Mouse (Mus musculus) MEL (cell line): Measurements from ENCODE around the gene Kif4. TPM values are rescaled to one million over a fixed set of nuclear protein-coding genes. Genes with fewer than 3 reads are reported as not detected.
A peak's percentile ranks its signal among the peaks of the same experiment; 100 is the strongest.

Experiments
- DNase-seq: peaks from one replicate; pipeline ENCODE4 v3.0.0; 2011; ENCODE audit warnings: low read depth, low spot score
- H3K27ac ChIP-seq: 2 replicates; pipeline ENCODE4 v1.5.1; 2012; ENCODE audit warnings: low read depth, mild to moderate bottlenecking, control low read depth, low read length, moderate library complexity; ENCODE audit not compliant: control insufficient read depth
- H3K27me3 ChIP-seq, 2 experiments: fragments of 150-350 bp in 1 of 2; sonication (generic) in 1 of 2; 2 replicates each; pipeline ENCODE4 v1.6.1; 2012; ENCODE audit warnings: low read length in 2 of 2, mild to moderate bottlenecking in 2 of 2, improper control_type of control experiment in 1 of 2, moderate library complexity in 1 of 2; ENCODE audit not compliant: insufficient read depth in 2 of 2, control insufficient read depth in 1 of 2
- H3K36me3 ChIP-seq, 2 experiments: 2 replicates each; pipeline ENCODE4 v1.6.1; 2012 to 2014; ENCODE audit warnings: low read length in 2 of 2, improper control_type of control experiment in 1 of 2, inconsistent platforms in 1 of 2, mild to moderate bottlenecking in 1 of 2; ENCODE audit not compliant: insufficient read depth in 2 of 2, control insufficient read depth in 1 of 2
- H3K4me1 ChIP-seq, 2 experiments: fragments of 150-350 bp in 1 of 2; sonication (generic) in 1 of 2; 2 replicates each; pipeline ENCODE4 v1.6.1; 2012; ENCODE audit warnings: low read length in 2 of 2, improper control_type of control experiment in 1 of 2, mild to moderate bottlenecking in 1 of 2; ENCODE audit not compliant: insufficient read depth in 2 of 2, control insufficient read depth in 1 of 2
- H3K4me3 ChIP-seq, 2 experiments: fragments of 150-350 bp in 1 of 2; sonication (generic) in 1 of 2; 2 replicates each; pipeline ENCODE4 v1.5.1; 2012; ENCODE audit warnings: low read depth in 2 of 2, low read length in 2 of 2, mild to moderate bottlenecking in 2 of 2, moderate library complexity in 2 of 2, control low read depth in 1 of 2, improper control_type of control experiment in 1 of 2; ENCODE audit not compliant: control insufficient read depth in 1 of 2, insufficient read depth in 1 of 2
- H3K79me2 ChIP-seq: 2 replicates; pipeline ENCODE4 v1.6.1; 2012; ENCODE audit warnings: mild to moderate bottlenecking, low read length, moderate library complexity; ENCODE audit not compliant: control insufficient read depth, poor library complexity, insufficient read depth
- H3K9ac ChIP-seq: 2 replicates; pipeline ENCODE4 v1.6.1; 2012; ENCODE audit warnings: low read depth, mild to moderate bottlenecking, control low read depth, low read length, moderate library complexity; ENCODE audit not compliant: control insufficient read depth, poor library complexity, severe bottlenecking
- H3K9me3 ChIP-seq: fragments of 150-350 bp; sonication (generic); replicated peaks from 2 replicates; pipeline ENCODE4 v1.6.1; 2012; ENCODE audit warnings: mild to moderate bottlenecking, low read length, improper control_type of control experiment, moderate library complexity; ENCODE audit not compliant: insufficient read depth
- CHD1 ChIP-seq: IDR thresholded peaks from 2 replicates; pipeline ENCODE4 v1.6.1; 2012; ENCODE audit warnings: low read depth, mild to moderate bottlenecking, inconsistent platforms, low read length, improper control_type of control experiment
- CTCF ChIP-seq, 3 experiments: IDR thresholded peaks in 2 of 3; conservative IDR thresholded peaks in 1 of 3; 2 replicates each; pipeline ENCODE4 v1.5.1; 2011 to 2012; ENCODE audit warnings: low read length in 3 of 3, low read depth in 2 of 3, mild to moderate bottlenecking in 2 of 3, improper control_type of control experiment in 1 of 3, inconsistent platforms in 1 of 3, mixed read lengths in 1 of 3, moderate library complexity in 1 of 3; ENCODE audit not compliant: control insufficient read depth in 1 of 3, insufficient read depth in 1 of 3, poor library complexity in 1 of 3, severe bottlenecking in 1 of 3
- ELF1 ChIP-seq: IDR thresholded peaks from 2 replicates; pipeline ENCODE4 v1.6.1; 2014; ENCODE audit warnings: low read depth, mild to moderate bottlenecking, inconsistent platforms, low read length, improper control_type of control experiment, moderate library complexity
- EP300 ChIP-seq, 2 experiments: IDR thresholded peaks; 2 replicates each; pipeline ENCODE4 v1.6.1; 2011; ENCODE audit warnings: improper control_type of control experiment in 2 of 2, low read length in 2 of 2, low read depth in 1 of 2, mild to moderate bottlenecking in 1 of 2
- ETS1 ChIP-seq: IDR thresholded peaks from 2 replicates; pipeline ENCODE4 v1.6.1; 2012; ENCODE audit warnings: low read depth, mild to moderate bottlenecking, inconsistent platforms, low read length, improper control_type of control experiment, moderate library complexity
- GABPA ChIP-seq: IDR thresholded peaks from 2 replicates; pipeline ENCODE4 v1.6.1; 2012; ENCODE audit warnings: low read depth, mild to moderate bottlenecking, inconsistent platforms, low read length, improper control_type of control experiment, moderate library complexity
- HCFC1 ChIP-seq: IDR thresholded peaks from 2 replicates; pipeline ENCODE4 v1.6.1; 2012; ENCODE audit warnings: low read depth, mild to moderate bottlenecking, inconsistent platforms, low read length, improper control_type of control experiment, moderate library complexity
- JUND ChIP-seq: IDR thresholded peaks from 2 replicates; pipeline ENCODE4 v1.6.1; 2011; ENCODE audit warnings: low read depth, mild to moderate bottlenecking, improper control_type of control experiment, low read length
- MXI1 ChIP-seq: IDR thresholded peaks from 2 replicates; pipeline ENCODE4 v1.6.1; 2011; ENCODE audit warnings: mild to moderate bottlenecking, low read depth, low read length, improper control_type of control experiment
- MYB ChIP-seq: IDR thresholded peaks from 2 replicates; pipeline ENCODE4 v1.6.1; 2011; ENCODE audit warnings: mild to moderate bottlenecking, low read depth, low read length, improper control_type of control experiment
- MYC ChIP-seq: IDR thresholded peaks from 2 replicates; pipeline ENCODE4 v1.6.1; 2011; ENCODE audit warnings: low read depth, mild to moderate bottlenecking, low read length, improper control_type of control experiment, moderate library complexity
- NELFE ChIP-seq: IDR thresholded peaks from 2 replicates; pipeline ENCODE4 v1.6.1; 2011; ENCODE audit warnings: low read depth, low read length, improper control_type of control experiment
- NRF1 ChIP-seq: IDR thresholded peaks from 2 replicates; pipeline ENCODE4 v1.6.1; 2014; ENCODE audit warnings: low read depth, mild to moderate bottlenecking, inconsistent platforms, low read length, improper control_type of control experiment, moderate library complexity; ENCODE audit not compliant: poor library complexity, insufficient read depth, severe bottlenecking
- POLR2A ChIP-seq, 2 experiments: IDR thresholded peaks; 2 replicates each; pipeline ENCODE4 v1.6.1; 2011 to 2012; ENCODE audit warnings: low read length in 2 of 2, mild to moderate bottlenecking in 2 of 2, control low read depth in 1 of 2, improper control_type of control experiment in 1 of 2, low read depth in 1 of 2, moderate library complexity in 1 of 2; ENCODE audit not compliant: control insufficient read depth in 1 of 2, insufficient read depth in 1 of 2, poor library complexity in 1 of 2
- POLR2AphosphoS5 ChIP-seq: IDR thresholded peaks from 2 replicates; pipeline ENCODE4 v1.6.1; 2012; ENCODE audit warnings: low read depth, borderline replicate concordance, mild to moderate bottlenecking, inconsistent platforms, low read length, moderate library complexity, mixed read lengths
- RAD21 ChIP-seq: IDR thresholded peaks from 2 replicates; pipeline ENCODE4 v1.6.1; 2011; ENCODE audit warnings: mild to moderate bottlenecking, low read depth, low read length, improper control_type of control experiment
- SMC3 ChIP-seq: IDR thresholded peaks from 2 replicates; pipeline ENCODE4 v1.6.1; 2011; ENCODE audit warnings: low read depth, low read length, improper control_type of control experiment
- USF1 ChIP-seq: IDR thresholded peaks from 2 replicates; pipeline ENCODE4 v1.6.1; 2014; ENCODE audit warnings: low read depth, mild to moderate bottlenecking, inconsistent platforms, low read length, improper control_type of control experiment, moderate library complexity
- USF2 ChIP-seq, 2 experiments: IDR thresholded peaks; 2 replicates each; pipeline ENCODE4 v1.6.1; 2011 to 2012; ENCODE audit warnings: improper control_type of control experiment in 2 of 2, low read length in 2 of 2, borderline replicate concordance in 1 of 2, inconsistent platforms in 1 of 2, low read depth in 1 of 2, mild to moderate bottlenecking in 1 of 2; ENCODE audit not compliant: insufficient read depth in 1 of 2
- ZC3H11A ChIP-seq: IDR thresholded peaks from 2 replicates; pipeline ENCODE4 v1.6.1; 2012; ENCODE audit warnings: low read depth, mild to moderate bottlenecking, inconsistent platforms, low read length, improper control_type of control experiment
- ZKSCAN1 ChIP-seq: IDR thresholded peaks from 2 replicates; pipeline ENCODE4 v1.6.1; 2012; ENCODE audit warnings: low read depth, mild to moderate bottlenecking, inconsistent platforms, low read length, improper control_type of control experiment, moderate library complexity
- ZMIZ1 ChIP-seq: IDR thresholded peaks from 2 replicates; pipeline ENCODE4 v1.6.1; 2012; ENCODE audit warnings: low read depth, mild to moderate bottlenecking, inconsistent platforms, low read length, improper control_type of control experiment, moderate library complexity
- polyA plus RNA-seq, 2 experiments: library from polyadenylated mRNA; stranded (reverse) in 1 of 2; unstranded in 1 of 2; fragments of >175 nt in 1 of 2; fragments of >200 nt in 1 of 2; gene quantifications; 2 replicates each; pipeline versions ENCODE4 v1.2.1 to v1.2.4; 2012; ENCODE audit warnings: low replicate concordance in 2 of 2, low read depth in 1 of 2; ENCODE audit not compliant: insufficient read length in 2 of 2, insufficient read depth in 1 of 2, missing spikeins in 1 of 2
- total RNA-seq: library from RNA; depleted of rRNA; stranded (reverse); fragments of 300-350 nt; gene quantifications from 2 replicates; pipeline ENCODE4 v1.2.3, GENCODE M21; 2012

The Kif4 gene
- total and polyA plus RNA-seq, 3 experiments = 30.2 to 153 (median 35.2) TPM

DNA sequence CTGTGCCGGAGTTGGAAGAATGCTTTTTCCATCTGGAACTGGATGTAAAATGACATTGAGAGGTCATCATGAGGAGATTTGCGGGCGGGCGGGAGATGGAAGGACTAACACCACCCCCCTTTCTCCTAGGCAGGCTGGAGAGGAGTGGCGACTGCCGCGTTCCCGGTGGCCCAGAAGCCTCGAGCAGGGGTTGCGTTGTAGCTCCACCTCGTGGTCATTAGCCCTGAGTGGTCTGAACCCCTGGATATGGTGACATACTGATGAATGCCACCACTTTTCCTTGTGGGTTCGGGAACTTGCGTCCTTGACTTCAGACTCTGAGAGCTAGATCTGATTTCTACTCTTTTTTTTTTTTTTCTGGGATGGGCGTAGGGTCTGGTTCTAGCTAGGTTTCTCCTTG is 113.4 kb downstream of the Kif4 start:
- no peak overlapping the region for H3K4me3 ChIP-seq
- H3K79me2 ChIP-seq = no peaks in the 10 kb centered on the region
- no peak overlapping the region for H3K9ac ChIP-seq
- peak; percentile 34 for DNase-seq
- no peaks in the 10 kb centered on the region for H3K4me1 ChIP-seq
- H3K27me3 ChIP-seq = no peaks in the 10 kb centered on the region
- no peak overlapping the region for H3K27ac ChIP-seq
- no peaks in the 10 kb centered on the region for H3K36me3 ChIP-seq
- no peaks in the 10 kb centered on the region for H3K9me3 ChIP-seq
- TF ChIP-seq POLR2AphosphoS5 = no peak
- peak; percentile 42 for TF ChIP-seq RAD21
- TF ChIP-seq NRF1 = no peak
- no peak for TF ChIP-seq NELFE
- TF ChIP-seq SMC3 = peak; percentile 49
- TF ChIP-seq CTCF (IDR thresholded peaks at IDR 0.05 in 2 of 3, conservative IDR thresholded peaks at IDR 0.05 in 1 of 3; ENCODE audit: control insufficient read depth in 1 of 3, insufficient read depth in 1 of 3, low read depth in 2 of 3, low read length in 3 of 3, poor library complexity in 1 of 3, severe bottlenecking in 1 of 3) = peak in 2 of 3 experiments; percentile 58 to 60; a peak in 5 of 6 replicates

GRCm38 (mm10) chrX:100739443-100739842 is 113.9 kb downstream of the Kif4 start:
- H3K36me3 ChIP-seq = no peaks in the 10 kb centered on the region
- no peaks in the 10 kb centered on the region for H3K79me2 ChIP-seq
- no peak for DNase-seq
- H3K4me1 ChIP-seq = no peaks in the 10 kb centered on the region
- no peak overlapping the region for H3K4me3 ChIP-seq
- H3K9ac ChIP-seq = no peak overlapping the region
- H3K9me3 ChIP-seq = no peaks in the 10 kb centered on the region
- TF ChIP-seq JUND (no peak), HCFC1 (no peak), MXI1 (no peak), ZMIZ1 (no peak), USF2 (IDR thresholded peaks at IDR 0.05; ENCODE audit: borderline replicate concordance in 1 of 2, insufficient read depth in 1 of 2, low read depth in 1 of 2, low read length in 2 of 2) (no peak), ETS1 (no peak), ZKSCAN1 (no peak), USF1 (no peak), ELF1 (no peak), SMC3 (no peak), MYC (no peak), ZC3H11A (no peak), NRF1 (no peak), GABPA (no peak), CHD1 (no peak), MYB (no peak), EP300 (IDR thresholded peaks at IDR 0.05; ENCODE audit: low read depth in 1 of 2, low read length in 2 of 2) (no peak), POLR2A (IDR thresholded peaks at IDR 0.05; ENCODE audit: control insufficient read depth in 1 of 2, insufficient read depth in 1 of 2, low read depth in 1 of 2, low read length in 2 of 2, poor library complexity in 1 of 2) (no peak), CTCF (IDR thresholded peaks at IDR 0.05 in 2 of 3, conservative IDR thresholded peaks at IDR 0.05 in 1 of 3; ENCODE audit: control insufficient read depth in 1 of 3, insufficient read depth in 1 of 3, low read depth in 2 of 3, low read length in 3 of 3, poor library complexity in 1 of 3, severe bottlenecking in 1 of 3) (no peak)
- H3K27ac ChIP-seq = no peak overlapping the region
- no peaks in the 10 kb centered on the region for H3K27me3 ChIP-seq
